In the genomic region with DNA sequence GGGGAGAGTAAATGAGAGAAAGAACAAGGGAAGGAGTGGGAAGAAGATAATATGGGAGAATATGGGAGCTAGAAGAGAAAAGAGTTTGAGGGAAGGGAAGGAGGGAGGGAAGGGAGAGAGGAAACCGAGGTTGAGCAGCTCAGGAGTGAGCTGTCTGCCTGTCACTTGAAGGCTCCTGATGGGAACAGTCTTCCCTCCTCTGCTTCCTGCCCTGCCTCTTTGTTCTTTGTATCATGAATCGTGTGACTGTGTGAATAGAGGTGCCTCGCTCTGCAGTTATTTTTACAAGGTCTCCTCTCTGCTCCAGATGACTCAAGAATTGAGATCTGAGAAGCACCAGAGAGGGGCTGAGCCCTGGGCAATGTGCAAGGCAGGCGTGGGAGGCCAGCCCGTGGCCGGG, we compare ENCODE assay signal across 17 mouse cellular contexts.
DNase-seq lines count a peak whose midpoint lies in the region; ATAC-seq and TF ChIP-seq lines count a peak whose summit lies in the region.
"Had no signal": no experiment of that assay in that cellular context is flagged by ENCODE, and none has a peak within 500 bp of the region (broad histone marks: within the 10 kb centered on the region; RNA-seq: fewer than 3 reads in every experiment).

No protein-coding gene starts in this region.

- H3K4me2 ChIP-seq in heart, embryonic 12.5 days = no peak overlapping the region
- H3K4me2 ChIP-seq in kidney, embryonic 16.5 days (replicated peaks; ENCODE audit: low read depth, low read length) = no peak overlapping the region
- H3K4me2 ChIP-seq in neural tube, embryonic 13.5 days = no peak overlapping the region

- DNase-seq in heart, adult 2 months = no peak
- no peak for DNase-seq in kidney, postnatal 14 days
- DNase-seq in neural tube, embryonic 10.5 days (ENCODE audit: extremely low spot score, low spot score) = no peak
- no peak for DNase-seq in cerebellum, adult 8-10 months
- DNase-seq: adrenal gland, adult 2 months; cerebellum, adult 11-12 months; cerebellum, postnatal 36 days; kidney, postnatal 25 days; layer of hippocampus, adult 9-11 months; lung, adult 18-20 months; spleen, adult 18-20 months had no signal

- no peaks in the 10 kb centered on the region for H3K27me3 ChIP-seq in heart, embryonic 12.5 days (replicated peaks)
- no peaks in the 10 kb centered on the region for H3K27me3 ChIP-seq in heart, adult 2 months (ENCODE audit: control insufficient read depth, insufficient read depth, low read length)
- H3K27me3 ChIP-seq in kidney, embryonic 16.5 days (ENCODE audit: insufficient read depth, low read length) = no peaks in the 10 kb centered on the region
- H3K27me3 ChIP-seq in neural tube, embryonic 13.5 days = no peaks in the 10 kb centered on the region
- H3K27me3 ChIP-seq: stomach, embryonic 15.5 days had no signal

- H3K27ac ChIP-seq in heart, embryonic 12.5 days (ENCODE audit: poor library complexity, severe bottlenecking) = 0 out of 2 replicates have a peak overlapping the region, but pooled peaks have one; percentile 45
- H3K27ac ChIP-seq in heart, adult 2 months = no peak overlapping the region
- peak overlapping the region; percentile 81 for H3K27ac ChIP-seq in kidney, embryonic 16.5 days (ENCODE audit: low read length)
- H3K27ac ChIP-seq in neural tube, embryonic 13.5 days (replicated peaks) = no peak overlapping the region
- peak overlapping the region; percentile 61 for H3K27ac ChIP-seq in olfactory bulb, adult 2 months (ENCODE audit: insufficient read depth, low read depth, low read length)

- peaks cover 5% of the 10 kb centered on the region; the same call in 1 of the 2 replicates for H3K9me3 ChIP-seq in heart, embryonic 12.5 days (replicated peaks)
- H3K9me3 ChIP-seq in kidney, embryonic 16.5 days (ENCODE audit: low read length) = peaks cover 3% of the 10 kb centered on the region; the same call in 1 of the 2 replicates
- H3K9me3 ChIP-seq in neural tube, embryonic 13.5 days = no peaks in the 10 kb centered on the region
- H3K9me3 ChIP-seq: stomach, embryonic 15.5 days had no signal

- ATAC-seq in heart, embryonic 12.5 days (ENCODE audit: insufficient number of reproducible peaks, low FRiP score) = no peak
- no peak for ATAC-seq in kidney, embryonic 16.5 days (ENCODE audit: low FRiP score, low TSS enrichment)
- 0 out of 2 replicates have a peak, but pooled peaks have one; percentile 26 for ATAC-seq in neural tube, embryonic 13.5 days (ENCODE audit: low read depth)

- intact Hi-C loops in heart, adult 2 months (cut with DNase I) = no loop called here

- H3K4me3 ChIP-seq in heart, embryonic 12.5 days = no peak overlapping the region
- no peak overlapping the region for H3K4me3 ChIP-seq in heart, adult 2 months
- H3K4me3 ChIP-seq in kidney, embryonic 16.5 days (ENCODE audit: low read length) = no peak overlapping the region
- H3K4me3 ChIP-seq in neural tube, embryonic 13.5 days = no peak overlapping the region
- H3K4me3 ChIP-seq in olfactory bulb, adult 2 months (ENCODE audit: insufficient read depth, low read depth, low read length) = no peak overlapping the region
- H3K4me3 ChIP-seq: myocyte; stomach, embryonic 15.5 days had no signal

- no peak for TF ChIP-seq POLR2A in heart, adult 2 months (IDR thresholded peaks at IDR 0.05; ENCODE audit: insufficient read depth, low read depth, low read length)
- TF ChIP-seq POLR2A in olfactory bulb, adult 2 months (IDR thresholded peaks at IDR 0.05; ENCODE audit: insufficient read depth, low read depth, low read length) = no peak

- H3K79me2 ChIP-seq in heart, adult 2 months (replicated peaks; ENCODE audit: control insufficient read depth, insufficient read depth, low read length) = no peaks in the 10 kb centered on the region

- no peak for TF ChIP-seq EP300 in heart, adult 2 months (IDR thresholded peaks at IDR 0.05; ENCODE audit: insufficient read depth, low read depth, low read length)

- H3K36me3 ChIP-seq in heart, embryonic 12.5 days = peaks cover 30% of the 10 kb centered on the region
- H3K36me3 ChIP-seq in heart, adult 2 months (ENCODE audit: control insufficient read depth, insufficient read depth, low read length) = no peaks in the 10 kb centered on the region
- H3K36me3 ChIP-seq in kidney, embryonic 16.5 days (ENCODE audit: insufficient read depth, low read length) = peaks cover 5% of the 10 kb centered on the region
- no peaks in the 10 kb centered on the region for H3K36me3 ChIP-seq in neural tube, embryonic 13.5 days
- H3K36me3 ChIP-seq: stomach, embryonic 15.5 days had no signal

- TF ChIP-seq CTCF in heart, adult 2 months (IDR thresholded peaks at IDR 0.05) = no peak
- no peak for TF ChIP-seq CTCF in olfactory bulb, adult 2 months (IDR thresholded peaks at IDR 0.05; ENCODE audit: insufficient read depth, low read depth, low read length)

- no peak overlapping the region for H3K9ac ChIP-seq in heart, embryonic 12.5 days
- no peak overlapping the region for H3K9ac ChIP-seq in heart, adult 2 months (ENCODE audit: low read depth, low read length)
- H3K9ac ChIP-seq in kidney, embryonic 16.5 days (replicated peaks; ENCODE audit: low read length) = no peak overlapping the region
- H3K9ac ChIP-seq in neural tube, embryonic 13.5 days = 0 out of 2 replicates have a peak overlapping the region, but pooled peaks have one; percentile 22
- H3K9ac ChIP-seq: stomach, embryonic 15.5 days had no signal

- WGBS in heart, embryonic 12.5 days = 50% methylated on average over 6 of the region's 6 CpGs
- 64% methylated on average over 6 of the region's 6 CpGs for WGBS in heart, adult 2 months
- WGBS in kidney, embryonic 16.5 days = 42% methylated on average over 6 of the region's 6 CpGs
- WGBS in neural tube, embryonic 13.5 days = 74% methylated on average over 6 of the region's 6 CpGs
- WGBS in olfactory bulb, adult 2 months = 31% methylated on average over 6 of the region's 6 CpGs

- peaks cover 5% of the 10 kb centered on the region for H3K4me1 ChIP-seq in heart, embryonic 12.5 days (replicated peaks)
- H3K4me1 ChIP-seq in heart, adult 2 months (ENCODE audit: control insufficient read depth, insufficient read depth, low read length) = peaks cover 4% of the 10 kb centered on the region
- H3K4me1 ChIP-seq in kidney, embryonic 16.5 days (ENCODE audit: insufficient read depth, low read length) = peaks cover 12% of the 10 kb centered on the region
- peaks cover 9% of the 10 kb centered on the region; the same call in 1 of the 2 replicates for H3K4me1 ChIP-seq in neural tube, embryonic 13.5 days (replicated peaks)
- H3K4me1 ChIP-seq in olfactory bulb, adult 2 months (ENCODE audit: control insufficient read depth, insufficient read depth, low read length) = peaks cover 28% of the 10 kb centered on the region

Comparison
In these comparisons a context has a peak if more than half of its experiments do, and no peak if none do; other contexts are left out.
1. H3K27ac ChIP-seq: peak in heart, embryonic 12.5 days (single experiment), kidney, embryonic 16.5 days (single experiment) and olfactory bulb, adult 2 months (single experiment); none in heart, adult 2 months (single experiment) and neural tube, embryonic 13.5 days (single experiment).